Mouse (Mus musculus) heart, adult 2 months (tissue): ENCODE measurements around the gene Ccdc85b. TPM values are rescaled to one million over a fixed set of nuclear protein-coding genes. Genes with fewer than 3 reads are reported as not detected.
A peak's percentile ranks its signal among the peaks of the same experiment; 100 is the strongest.

Experiments used
- DNase-seq, 2 experiments: peaks; one replicate each; pipeline ENCODE4 v3.0.0; 2021
- H3K27ac ChIP-seq: fragments of 200-600 bp; 2 replicates; pipeline ENCODE4 v1.8.1; 2022
- H3K27me3 ChIP-seq: fragments of 200-500 bp; 2 replicates; pipeline ENCODE4 v1.6.1; 2012; ENCODE audit warnings: mild to moderate bottlenecking, low read length, inconsistent platforms, mixed read lengths; ENCODE audit not compliant: control insufficient read depth, insufficient read depth
- H3K36me3 ChIP-seq: fragments of 200-500 bp; 2 replicates; pipeline ENCODE4 v1.6.1; 2012; ENCODE audit warnings: low read length, inconsistent platforms; ENCODE audit not compliant: control insufficient read depth, insufficient read depth
- H3K4me1 ChIP-seq: fragments of 200-500 bp; 2 replicates; pipeline ENCODE4 v1.6.1; 2011; ENCODE audit warnings: low read length; ENCODE audit not compliant: control insufficient read depth, insufficient read depth
- H3K4me3 ChIP-seq: fragments of 200-600 bp; 2 replicates; pipeline ENCODE4 v1.8.1; 2022
- H3K79me2 ChIP-seq: fragments of 200-500 bp; replicated peaks from 2 replicates; pipeline ENCODE4 v1.6.1; 2012; ENCODE audit warnings: mild to moderate bottlenecking, inconsistent platforms, low read length, moderate library complexity, mixed read lengths; ENCODE audit not compliant: control insufficient read depth, insufficient read depth
- H3K9ac ChIP-seq: fragments of 200-500 bp; 2 replicates; pipeline ENCODE4 v1.6.1; 2012; ENCODE audit warnings: low read depth, mild to moderate bottlenecking, control low read depth, inconsistent platforms, low read length, mixed read lengths
- CTCF ChIP-seq: fragments of 200-600 bp; IDR thresholded peaks from 2 replicates; pipeline ENCODE4 v1.8.1; 2022; ENCODE audit warnings: antibody characterized with exemption, mild to moderate bottlenecking, moderate library complexity
- EP300 ChIP-seq: fragments of 200-500 bp; IDR thresholded peaks from 2 replicates; pipeline ENCODE4 v1.6.1; 2011; ENCODE audit warnings: low read depth, low read length, control low read depth; ENCODE audit not compliant: insufficient read depth
- POLR2A ChIP-seq: fragments of 200-500 bp; IDR thresholded peaks from 2 replicates; pipeline ENCODE4 v1.6.1; 2011; ENCODE audit warnings: mild to moderate bottlenecking, low read depth, low read length, control low read depth; ENCODE audit not compliant: insufficient read depth
- WGBS: fragments of 180-500 bp; shearing (Covaris S2); methylation state at CpG from one replicate; pipeline ENCODE4 v1.1.7; 2018; 5-methylcytosine and 5-hydroxymethylcytosine counted together
- intact Hi-C: fragments of 180-260 bp; cut with DNase I; formaldehyde crosslinking; loops from one replicate; pipeline ENCODE4 v1.15.1; 2025
- polyA plus RNA-seq: library from polyadenylated mRNA; depleted of rRNA; stranded (reverse); fragments of >200 nt; gene quantifications from 2 replicates; pipeline ENCODE4 v1.2.3, GENCODE M21; 2012
- total RNA-seq, 2 experiments: library from RNA; stranded (reverse); gene quantifications; 2 replicates each; pipeline ENCODE4 v1.2.3; 2021

Gene Ccdc85b
- total and polyA plus RNA-seq, 3 experiments, result 6.1 to 9.7 (median 6.3) TPM

DNA sequence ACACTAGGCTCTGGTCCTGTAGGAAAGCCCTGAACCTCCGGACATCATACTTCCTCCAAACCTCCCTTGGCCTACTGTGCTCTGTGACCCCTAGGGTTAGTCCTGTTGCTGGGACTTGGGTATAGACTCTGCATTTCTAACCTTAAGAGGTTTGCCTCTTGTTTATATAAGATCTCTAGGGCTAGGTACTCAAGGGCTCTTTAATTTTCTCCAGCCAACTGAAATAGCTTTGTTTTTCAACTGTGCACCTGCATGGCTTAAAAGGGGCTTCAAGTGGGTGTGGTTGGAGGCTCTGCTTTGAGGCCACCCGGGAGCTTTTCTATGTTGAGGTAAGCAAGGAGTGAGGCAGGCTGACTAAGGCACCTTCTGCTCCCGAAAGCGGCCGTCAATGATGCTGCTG, 26.8 kb upstream of the Ccdc85b start:
- no peaks in the 10 kb centered on the region for H3K36me3 ChIP-seq
- H3K27ac ChIP-seq, result no peak overlapping the region
- intact Hi-C loops, result no loop called here
- no peaks in the 10 kb centered on the region for H3K79me2 ChIP-seq
- H3K27me3 ChIP-seq, result no peaks in the 10 kb centered on the region
- no peak for DNase-seq
- 82% methylated on average over 5 of the region's 5 CpGs for WGBS
- H3K9ac ChIP-seq, result no peak overlapping the region
- no peak overlapping the region for H3K4me3 ChIP-seq
- H3K4me1 ChIP-seq, result peaks cover 2% of the 10 kb centered on the region; the same call in 1 of the 2 replicates
- TF ChIP-seq POLR2A (0 out of 2 replicates have a peak, but pooled peaks have one; percentile 5), EP300 (no peak)

DNA sequence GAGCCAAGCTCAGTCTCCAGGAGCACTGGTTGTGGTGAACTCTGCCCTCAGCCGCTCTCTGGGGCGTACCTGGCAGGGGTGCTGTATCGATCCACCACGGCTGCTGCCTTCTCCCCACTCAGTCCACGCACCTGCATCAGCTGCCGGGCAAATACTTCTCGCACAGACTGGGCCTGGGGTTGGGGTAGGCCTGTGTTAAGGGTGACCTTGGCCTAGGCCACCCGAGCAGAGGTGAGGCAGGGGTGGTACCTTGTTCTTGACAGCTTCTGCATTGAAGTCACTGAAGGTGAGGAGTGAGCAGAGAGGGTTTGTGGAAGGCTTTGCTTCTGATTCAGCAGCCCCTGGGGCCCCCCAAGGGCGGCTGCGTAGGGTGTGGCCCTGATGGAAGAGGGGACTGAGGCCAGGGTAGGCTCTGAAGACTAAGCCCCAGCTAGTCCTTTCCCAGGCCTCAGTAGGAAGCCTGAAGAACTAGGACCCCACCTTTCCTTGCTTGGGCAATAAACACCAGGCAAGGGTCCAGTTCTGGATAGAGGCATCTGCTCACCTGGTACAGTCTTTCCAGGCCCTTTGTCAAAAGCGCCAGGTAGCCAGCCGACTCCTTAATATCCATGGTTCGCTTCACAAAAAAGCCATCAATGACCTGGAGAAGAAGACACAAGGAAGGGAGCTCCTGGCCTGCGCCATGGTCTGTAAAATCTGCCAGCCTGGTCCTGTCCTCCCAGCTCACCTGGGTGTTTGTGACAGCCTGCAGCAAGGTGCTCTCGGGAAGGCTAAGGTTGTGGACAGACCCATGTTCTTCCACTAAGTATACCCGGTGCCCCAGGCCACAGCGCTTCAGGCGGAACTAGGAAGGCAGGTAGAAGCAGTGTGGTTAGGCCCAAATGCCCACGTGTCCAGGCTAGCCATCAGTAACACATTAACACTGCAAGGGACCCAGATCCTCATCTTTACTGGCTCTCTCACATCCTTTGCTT, 26.0 kb upstream of the Ccdc85b start:
- no peak for DNase-seq
- TF ChIP-seq EP300, result no peak
- TF ChIP-seq CTCF, result no peak
- TF ChIP-seq POLR2A, result no peak
- H3K27ac ChIP-seq, result no peak overlapping the region
- H3K36me3 ChIP-seq, result no peaks in the 10 kb centered on the region
- H3K27me3 ChIP-seq, result no peaks in the 10 kb centered on the region
- no peaks in the 10 kb centered on the region for H3K79me2 ChIP-seq
- 94% methylated on average over 19 of the region's 19 CpGs for WGBS
- H3K4me3 ChIP-seq, result no peak overlapping the region
- intact Hi-C loops, result no loop called here
- peaks cover 2% of the 10 kb centered on the region; the same call in 1 of the 2 replicates for H3K4me1 ChIP-seq
- no peak overlapping the region for H3K9ac ChIP-seq

DNA sequence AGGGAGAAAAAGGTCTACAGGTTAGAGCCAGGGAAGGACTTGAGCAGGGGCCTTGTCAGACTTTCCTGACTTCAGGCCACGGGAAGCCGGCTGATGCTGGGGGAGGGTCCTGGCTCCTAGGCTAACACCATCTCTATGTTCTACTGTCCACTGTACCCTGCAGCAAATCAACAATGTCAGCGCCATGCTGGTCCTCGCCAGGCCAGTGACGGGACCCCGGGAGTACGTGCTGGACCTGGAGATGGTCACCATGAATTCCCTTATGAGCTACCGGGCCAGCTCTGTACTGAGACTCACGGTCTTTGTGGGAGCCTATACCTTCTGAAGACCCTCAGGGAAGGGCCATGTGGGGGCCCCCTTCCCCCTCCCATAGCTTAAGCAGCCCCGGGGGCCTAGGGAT, 23.7 kb upstream of the Ccdc85b start:
- TF ChIP-seq CTCF (no peak), EP300 (no peak), POLR2A (no peak)
- Histone ChIP-seq H3K79me2 (no peaks in the 10 kb centered on the region), H3K27me3 (no peaks in the 10 kb centered on the region), H3K4me1 (no peaks in the 10 kb centered on the region), H3K4me3 (no peak overlapping the region), H3K27ac (no peak overlapping the region), H3K36me3 (no peaks in the 10 kb centered on the region), H3K9ac (no peak overlapping the region)
- intact Hi-C loops, result no loop called here
- no peak for DNase-seq
- WGBS, result 87% methylated on average over 10 of the region's 10 CpGs

DNA sequence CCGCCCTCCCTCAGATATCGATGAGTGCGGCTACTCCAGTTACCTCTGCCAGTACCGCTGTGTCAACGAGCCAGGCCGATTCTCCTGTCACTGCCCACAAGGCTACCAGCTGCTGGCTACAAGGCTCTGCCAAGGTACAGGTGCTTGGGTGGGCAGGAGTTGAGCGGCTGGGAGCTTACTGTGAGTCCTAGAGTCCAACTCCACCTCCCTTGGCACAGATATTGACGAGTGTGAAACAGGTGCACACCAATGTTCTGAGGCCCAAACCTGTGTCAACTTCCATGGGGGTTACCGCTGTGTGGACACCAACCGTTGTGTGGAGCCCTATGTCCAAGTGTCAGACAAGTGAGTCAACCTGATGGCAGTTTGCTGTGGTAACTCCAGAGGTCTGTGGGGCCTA, 22.3 kb upstream of the Ccdc85b start:
- WGBS, result 83% methylated on average over 10 of the region's 10 CpGs
- intact Hi-C loops, result no loop called here
- no peak overlapping the region for H3K4me3 ChIP-seq
- no peaks in the 10 kb centered on the region for H3K36me3 ChIP-seq
- H3K27me3 ChIP-seq, result no peaks in the 10 kb centered on the region
- no peak for DNase-seq
- H3K27ac ChIP-seq, result no peak overlapping the region
- no peak overlapping the region for H3K9ac ChIP-seq
- H3K79me2 ChIP-seq, result no peaks in the 10 kb centered on the region
- TF ChIP-seq EP300, result no peak
- TF ChIP-seq CTCF, result no peak
- TF ChIP-seq POLR2A, result no peak
- no peaks in the 10 kb centered on the region for H3K4me1 ChIP-seq

DNA sequence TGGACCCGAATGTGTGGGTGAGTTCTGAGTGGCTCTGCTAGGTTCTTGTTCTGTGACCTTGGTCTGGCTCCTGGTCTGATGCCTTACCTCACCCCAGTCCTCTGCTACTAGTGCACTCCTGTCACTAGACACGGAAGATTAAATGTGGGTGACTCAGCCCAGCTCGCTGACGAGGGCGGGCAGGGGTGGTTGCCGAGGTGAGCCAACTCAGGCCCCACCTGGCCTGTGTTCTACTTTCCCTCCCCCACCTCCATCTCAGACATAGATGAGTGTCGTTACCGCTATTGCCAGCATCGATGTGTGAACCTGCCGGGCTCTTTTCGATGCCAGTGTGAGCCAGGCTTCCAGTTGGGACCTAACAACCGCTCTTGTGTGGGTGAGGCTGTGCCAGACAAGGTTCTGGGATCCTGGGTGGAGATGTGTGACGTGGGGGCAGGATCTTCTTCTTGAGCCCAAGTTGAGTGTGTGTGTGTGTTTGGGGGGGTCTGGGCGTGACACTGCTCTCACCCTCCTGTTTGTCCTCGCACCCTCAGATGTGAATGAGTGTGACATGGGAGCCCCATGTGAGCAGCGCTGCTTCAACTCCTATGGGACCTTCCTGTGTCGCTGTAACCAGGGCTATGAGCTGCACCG, 20.1 kb upstream of the Ccdc85b start:
- no peak overlapping the region for H3K27ac ChIP-seq
- intact Hi-C loops, result no loop called here
- H3K36me3 ChIP-seq, result no peaks in the 10 kb centered on the region
- no peaks in the 10 kb centered on the region for H3K4me1 ChIP-seq
- no peak overlapping the region for H3K4me3 ChIP-seq
- 87% methylated on average over 18 of the region's 18 CpGs for WGBS
- no peak for TF ChIP-seq CTCF
- no peak for TF ChIP-seq EP300
- TF ChIP-seq POLR2A, result no peak
- no peaks in the 10 kb centered on the region for H3K27me3 ChIP-seq
- no peak overlapping the region for H3K9ac ChIP-seq
- DNase-seq, result no peak
- no peaks in the 10 kb centered on the region for H3K79me2 ChIP-seq

DNA sequence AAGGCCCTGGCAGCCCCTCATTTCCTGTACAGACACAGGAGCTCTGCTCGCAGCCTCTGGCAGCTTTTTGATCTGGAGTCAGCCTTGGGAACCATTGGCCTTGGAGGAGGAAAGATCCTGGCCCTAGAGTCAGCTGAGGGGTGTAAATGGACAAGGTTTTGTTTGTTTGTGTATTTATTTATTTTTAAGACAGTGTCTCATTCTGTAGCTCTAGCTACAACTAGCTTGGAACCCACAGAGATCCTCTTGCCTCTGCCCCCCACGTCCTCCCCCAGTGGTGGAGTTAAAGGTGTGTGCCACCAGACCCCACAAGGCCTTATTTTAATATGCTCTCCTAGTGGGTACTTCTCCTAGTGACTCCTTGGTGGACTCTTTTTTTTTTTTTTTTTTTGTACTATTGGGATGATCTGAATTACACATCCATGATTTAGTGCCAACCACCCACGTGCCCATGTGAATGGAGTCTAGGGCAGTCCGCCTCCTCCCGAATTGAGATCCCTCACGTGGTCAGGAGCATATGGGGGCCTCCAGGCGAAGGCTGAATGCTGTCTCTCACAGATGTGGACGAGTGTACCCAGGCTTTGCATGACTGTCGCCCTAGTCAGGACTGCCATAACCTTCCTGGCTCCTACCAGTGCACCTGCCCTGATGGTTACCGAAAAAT, 19.4 kb upstream of the Ccdc85b start:
- Histone ChIP-seq H3K36me3 (no peaks in the 10 kb centered on the region), H3K4me3 (no peak overlapping the region), H3K79me2 (no peaks in the 10 kb centered on the region), H3K9ac (no peak overlapping the region), H3K27ac (no peak overlapping the region), H3K4me1 (no peaks in the 10 kb centered on the region), H3K27me3 (no peaks in the 10 kb centered on the region)
- intact Hi-C loops, result no loop called here
- TF ChIP-seq POLR2A (no peak), CTCF (no peak), EP300 (no peak)
- DNase-seq, result no peak
- 90% methylated on average over 10 of the region's 10 CpGs for WGBS
